Mouse (Mus musculus): ENCODE results near the gene Krt31. TPM values are rescaled to one million over a fixed set of nuclear protein-coding genes. Genes with fewer than 3 reads are reported as not detected.

Gene Krt31
- total RNA-seq, 2 experiments from 2014 or later, result not detected

- DNase-seq (ENCODE audit: low spot score), result no peak
Observed at GRCm38 (mm10) chr11:100006624-100007023, 43.7 kb downstream of the Krt31 start.

- no peak for DNase-seq (ENCODE audit: low spot score)
Observed at GRCm38 (mm10) chr11:100005905-100006304, 44.4 kb downstream of the Krt31 start.

DNA sequence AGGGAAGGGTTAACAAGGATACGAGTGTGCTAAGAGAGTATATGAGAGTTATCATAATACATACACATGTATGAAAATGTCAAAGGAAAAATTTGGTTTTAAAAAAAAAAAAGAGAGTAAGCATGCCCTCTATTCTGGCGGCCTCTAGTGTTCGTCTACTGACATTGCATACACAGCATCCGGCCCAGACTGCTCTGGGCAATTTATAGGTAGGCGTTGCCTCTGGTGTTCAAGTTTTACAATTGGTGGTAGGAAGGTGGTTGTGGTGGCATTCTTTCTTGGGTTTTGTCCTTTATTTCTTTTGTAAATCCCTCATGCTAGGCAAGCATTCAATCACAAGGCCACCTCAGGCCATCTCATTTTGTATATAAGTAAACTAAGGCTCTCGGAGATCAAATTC lies 45.5 kb downstream of the Krt31 start:
- DNase-seq (ENCODE audit: low spot score), result peak; percentile 19

DNA sequence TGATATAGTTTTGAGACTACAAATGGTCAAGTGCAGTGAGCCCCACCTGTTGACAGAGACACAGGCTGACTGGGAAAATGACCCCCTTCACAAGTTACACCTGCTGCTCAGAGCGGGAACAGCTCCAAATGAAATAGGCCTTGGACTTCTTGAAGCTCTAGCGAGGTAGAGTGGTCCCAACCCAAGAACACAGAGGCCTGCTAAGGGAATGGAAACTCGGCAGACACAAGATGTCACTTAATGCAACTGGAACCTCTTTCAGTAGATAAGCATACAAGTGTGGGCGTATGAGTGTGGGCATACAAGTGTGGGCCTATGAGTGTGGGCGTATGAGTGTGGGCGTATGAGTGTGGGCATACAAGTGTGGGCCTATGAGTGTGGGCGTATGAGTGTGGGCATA lies 51.3 kb downstream of the Krt31 start:
- DNase-seq (ENCODE audit: low spot score), result no peak

Other genes with a start within 250 kb of the Krt31 start
- not detected for gene Gm11554, start 246.1 kb downstream of the Krt31 start, total RNA-seq (2021)
- not detected for gene Krtap4-13, start 240.7 kb downstream of the Krt31 start, total RNA-seq (2021)
- gene Gm11564, start 234.9 kb downstream of the Krt31 start, total RNA-seq (2021), result not detected
- not detected for gene 2300003K06Rik, start 212.5 kb downstream of the Krt31 start, total RNA-seq (2021)
- not detected for gene Krtap4-16, start 198.9 kb downstream of the Krt31 start, total RNA-seq (2021)
- gene Gm11568, start 192.6 kb downstream of the Krt31 start, total RNA-seq (2021), result not detected
- gene Gm11559, start 186.1 kb downstream of the Krt31 start, total RNA-seq (2021), result not detected
- gene Krtap9-1, start 177.2 kb downstream of the Krt31 start, total RNA-seq (2021), result not detected
- gene Gm11567, start 171.4 kb downstream of the Krt31 start, total RNA-seq (2021), result not detected
- not detected for gene Krtap31-1, start 142.6 kb downstream of the Krt31 start, total RNA-seq (2021)
- gene Gm11565, start 135.8 kb downstream of the Krt31 start, total RNA-seq (2021), result not detected
- gene Krtap31-2, start 114.3 kb downstream of the Krt31 start, total RNA-seq (2021), result not detected
- gene Krtap9-5, start 102.1 kb downstream of the Krt31 start, total RNA-seq (2021), result not detected
- not detected for gene Krtap29-1, start 71.5 kb downstream of the Krt31 start, total RNA-seq (2021)
- not detected for gene Krtap16-1, start 64.0 kb downstream of the Krt31 start, total RNA-seq (2021)
- gene Krtap17-1, start 56.6 kb downstream of the Krt31 start, total RNA-seq (2021), result not detected
- under 1 TPM in 1 of 2 experiments, not detected in 1; 0.21 TPM for gene Krt33a, start 34.3 kb downstream of the Krt31 start, total RNA-seq (2021)
- gene Krt33b, start 20.7 kb downstream of the Krt31 start, total RNA-seq (2021), result not detected
- gene Krt34, start 9.0 kb downstream of the Krt31 start, total RNA-seq (2021), result under 1 TPM in 1 of 2 experiments, not detected in 1; 0.25 TPM
- not detected for gene Krt32, start 37.7 kb upstream of the Krt31 start, total RNA-seq (2021)
- gene Krt35, start 45.7 kb upstream of the Krt31 start, total RNA-seq (2021), result not detected
- gene Krt36, start 55.1 kb upstream of the Krt31 start, total RNA-seq (2021), result not detected
- gene Krt13, start 71.0 kb upstream of the Krt31 start, total RNA-seq (2021), result not detected
- not detected for gene Krt15, start 85.4 kb upstream of the Krt31 start, total RNA-seq (2021)
- gene Krt19, start 98.1 kb upstream of the Krt31 start, total RNA-seq (2021), result under 1 TPM; 0.37 to 0.57 TPM
- not detected for gene Krt9, start 142.7 kb upstream of the Krt31 start, total RNA-seq (2021)
- gene Krt14, start 157.0 kb upstream of the Krt31 start, total RNA-seq (2021), result not detected
- gene Krt16, start 198.4 kb upstream of the Krt31 start, total RNA-seq (2021), result not detected
- gene Krt17, start 210.5 kb upstream of the Krt31 start, total RNA-seq (2021), result under 1 TPM in 1 of 2 experiments, not detected in 1; 0.14 TPM
- not detected for gene Krt42, start 219.3 kb upstream of the Krt31 start, total RNA-seq (2021)

All from gastrocnemius, adult 18-20 months (tissue).